Mouse (Mus musculus) G1E (cell line): ENCODE measurements around the gene Stub1. TPM values are rescaled to one million over a fixed set of nuclear protein-coding genes. Genes with fewer than 3 reads are reported as not detected.

Experiments used
- ATAC-seq: 2 replicates; pipeline ENCODE4 v1.8.0; 2016; ENCODE audit warnings: mild to moderate bottlenecking; ENCODE audit not compliant: insufficient number of reproducible peaks, poor library complexity, low FRiP score, severe bottlenecking; ENCODE audit errors: extremely low read depth
- DNase-seq: peaks from one replicate; pipeline ENCODE4 v3.0.0; 2012; ENCODE audit warnings: low spot score
- H3K27me3 ChIP-seq: 2 replicates; pipeline ENCODE4 v1.6.1; 2012; ENCODE audit warnings: mild to moderate bottlenecking, low read length, inconsistent platforms; ENCODE audit not compliant: insufficient read depth
- H3K36me3 ChIP-seq: replicated peaks from 2 replicates; pipeline ENCODE3; 2012; ENCODE audit warnings: mild to moderate bottlenecking, inconsistent platforms
- H3K4me1 ChIP-seq: 2 replicates; pipeline ENCODE4 v1.6.1; 2012; ENCODE audit warnings: low read depth, low read length, inconsistent platforms, mixed read lengths; ENCODE audit not compliant: insufficient read depth
- H3K4me3 ChIP-seq: 2 replicates; pipeline ENCODE4 v1.5.1; 2012; ENCODE audit warnings: low read depth, mild to moderate bottlenecking, inconsistent platforms, low read length, moderate library complexity, mixed read lengths
- H3K9me3 ChIP-seq: replicated peaks from 2 replicates; pipeline ENCODE4 v1.6.1; 2012; ENCODE audit warnings: inconsistent platforms
- CTCF ChIP-seq: IDR thresholded peaks from 2 replicates; pipeline ENCODE4 v1.5.1; 2012; ENCODE audit warnings: low read depth, low read length, inconsistent platforms, mixed read lengths
- GATA1 ChIP-seq: IDR thresholded peaks from 2 replicates; pipeline ENCODE4 v1.6.1; 2012; ENCODE audit warnings: borderline replicate concordance, low read length, inconsistent platforms, mixed read lengths
- GATA2 ChIP-seq: IDR thresholded peaks from 2 replicates; pipeline ENCODE4 v1.6.1; 2012; ENCODE audit warnings: low read depth, low read length, inconsistent platforms, borderline replicate concordance
- POLR2AphosphoS5 ChIP-seq: IDR thresholded peaks from 2 replicates; pipeline ENCODE4 v1.6.1; 2012; ENCODE audit warnings: low read depth, low read length, inconsistent platforms; ENCODE audit not compliant: insufficient replicate concordance
- TAL1 ChIP-seq: conservative IDR thresholded peaks from 2 replicates; pipeline ENCODE4 v1.6.1; 2012; ENCODE audit warnings: low read depth, low read length, inconsistent platforms, mixed read lengths
- polyA plus RNA-seq: library from polyadenylated mRNA; stranded (reverse); fragments of >175 nt; gene quantifications from 2 replicates; pipeline ENCODE4 v1.2.3, GENCODE M21; 2012
- total RNA-seq, 2 experiments: library from RNA; stranded (forward) in 1 of 2; stranded (reverse) in 1 of 2; fragments of 200-1000 nt in 1 of 2; fragments of >200 nt in 1 of 2; fragmentation: Nextera tagmentation in 1 of 2; gene quantifications; 2 replicates each; pipeline ENCODE4 v1.2.3; 2014 to 2017

Stub1 gene
- total and polyA plus RNA-seq, 3 experiments = 30.1 to 90.8 (median 81.7) TPM

DNA sequence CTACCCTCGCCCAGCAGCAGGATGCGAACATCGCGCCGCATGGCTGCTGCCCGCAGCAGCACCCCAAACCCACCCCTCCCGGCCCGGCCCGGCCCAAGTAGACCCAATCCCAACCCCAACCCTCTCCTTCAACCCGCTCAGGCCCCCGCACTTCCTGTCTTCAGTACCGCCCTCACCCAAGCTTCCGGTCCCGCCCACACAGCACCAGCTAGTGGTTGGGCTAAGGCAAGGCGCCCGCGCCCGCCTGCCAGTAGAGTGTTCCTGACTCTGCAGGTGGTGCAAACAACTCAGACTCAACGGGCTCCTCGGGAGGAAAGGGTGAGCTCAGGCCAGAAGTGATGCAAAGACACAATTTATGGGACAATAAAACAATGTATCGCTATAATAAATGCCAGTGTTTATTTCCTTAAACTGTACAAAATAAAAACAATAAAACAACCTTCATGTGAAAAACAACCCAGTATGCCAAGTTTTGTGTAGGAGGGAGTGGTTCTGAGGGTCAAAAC lies 11.2 kb upstream of the Stub1 start, which contains the start of gene Rhot2:
Gene Rhot2, minus strand, starts transcription at position 456 of the 506 bp plus-strand sequence.
- peak within 1 kb of the TSS; percentile 87 for H3K4me3 ChIP-seq
- H3K9me3 ChIP-seq = no peaks in the 10 kb centered on the region
- H3K27me3 ChIP-seq = peaks cover 28% of the 10 kb centered on the region
- H3K4me1 ChIP-seq = peaks cover 60% of the 10 kb centered on the region
- ATAC-seq (peak; percentile 91), DNase-seq (peak; percentile 93)
- TF ChIP-seq POLR2AphosphoS5 (peak; percentile 10; the same call in 1 of the 2 replicates), GATA2 (no peak), TAL1 (no peak), CTCF (no peak), GATA1 (no peak)
- H3K36me3 ChIP-seq = peaks cover 87% of the 10 kb centered on the region

DNA sequence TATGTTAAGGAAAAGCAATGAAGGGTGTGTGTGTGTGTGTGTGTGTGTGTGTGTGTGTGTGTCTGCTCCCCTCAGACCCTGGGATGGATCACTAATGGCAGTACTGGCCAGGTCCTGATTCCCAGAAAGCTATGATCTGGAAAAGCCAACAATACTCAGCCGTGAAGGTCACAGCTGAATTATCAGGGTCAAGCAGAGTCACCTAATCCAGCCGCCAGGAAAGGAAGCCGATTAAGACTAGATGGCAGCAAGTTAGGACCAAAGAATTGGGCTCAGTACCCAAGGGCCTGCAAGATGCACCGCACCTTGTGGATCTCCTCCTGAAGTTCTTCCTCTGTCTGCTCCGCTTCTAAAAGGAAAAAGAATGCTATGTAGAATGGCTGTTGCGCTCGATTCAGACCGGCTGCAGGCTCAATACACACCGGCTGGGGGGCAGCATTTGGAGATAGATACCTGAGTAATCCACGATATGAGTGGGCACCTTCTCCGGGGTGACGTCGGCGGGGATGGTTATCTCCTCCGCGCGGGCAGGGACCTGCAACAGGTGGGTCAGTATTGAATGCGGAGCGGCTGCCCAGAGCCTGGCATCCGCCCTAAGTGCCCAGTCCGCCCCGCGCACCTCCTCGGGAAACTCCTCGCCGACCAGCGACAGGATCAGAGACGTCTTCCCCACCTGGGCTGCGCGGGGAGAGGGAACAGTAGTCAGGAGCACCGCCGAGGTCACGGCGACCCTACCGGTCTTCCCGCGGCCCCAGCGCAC lies 10.6 kb upstream of the Stub1 start:
- H3K36me3 ChIP-seq = peaks cover 87% of the 10 kb centered on the region
- TF ChIP-seq CTCF (no peak), GATA1 (no peak), TAL1 (no peak), POLR2AphosphoS5 (no peak), GATA2 (no peak)
- H3K4me3 ChIP-seq = peak overlapping the region; percentile 87
- peaks cover 21% of the 10 kb centered on the region for H3K27me3 ChIP-seq
- H3K9me3 ChIP-seq = no peaks in the 10 kb centered on the region
- H3K4me1 ChIP-seq = peaks cover 67% of the 10 kb centered on the region
- DNase-seq (no peak), ATAC-seq (no peak)

- peak overlapping the region; percentile 87 for H3K4me3 ChIP-seq
- H3K9me3 ChIP-seq = no peaks in the 10 kb centered on the region
- H3K36me3 ChIP-seq = peaks cover 86% of the 10 kb centered on the region
- TF ChIP-seq GATA2 (no peak), POLR2AphosphoS5 (no peak), GATA1 (no peak), CTCF (no peak), TAL1 (no peak)
- H3K27me3 ChIP-seq = peaks cover 15% of the 10 kb centered on the region
- ATAC-seq = no peak
- H3K4me1 ChIP-seq = peaks cover 72% of the 10 kb centered on the region
- no peak for DNase-seq
Measured at GRCm38 (mm10) chr17:25843122-25843521, 9.9 kb upstream of the Stub1 start.

DNA sequence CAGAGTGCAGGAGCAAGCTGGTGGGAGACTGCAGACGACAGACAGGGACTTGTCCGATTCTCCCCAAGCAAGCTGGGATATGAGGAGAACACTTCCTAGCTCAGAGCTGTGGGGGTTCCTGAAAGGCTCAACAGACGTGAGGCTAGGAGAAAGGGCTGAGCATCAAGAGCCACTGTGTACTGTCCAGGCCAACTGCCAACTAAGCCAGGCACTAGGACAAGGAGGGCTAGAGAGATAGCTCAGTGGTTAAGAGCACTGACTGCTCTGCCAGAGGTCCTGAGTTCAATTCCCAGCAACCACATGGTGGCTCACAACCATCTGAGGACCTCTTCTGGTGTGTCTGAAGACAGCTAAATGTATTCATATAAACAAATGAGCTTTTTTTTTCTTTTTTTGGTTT lies 9.3 kb upstream of the Stub1 start:
- no peak for ATAC-seq
- Histone ChIP-seq H3K36me3 (peaks cover 86% of the 10 kb centered on the region), H3K4me1 (peaks cover 78% of the 10 kb centered on the region), H3K27me3 (peaks cover 10% of the 10 kb centered on the region; the same call in 1 of the 2 replicates), H3K4me3 (no peak overlapping the region; the same call in 1 of the 2 replicates), H3K9me3 (no peaks in the 10 kb centered on the region)
- DNase-seq = no peak
- no peak for TF ChIP-seq CTCF
- TF ChIP-seq TAL1 = no peak
- TF ChIP-seq POLR2AphosphoS5 = no peak
- no peak for TF ChIP-seq GATA2
- no peak for TF ChIP-seq GATA1

GRCm38 (mm10) chr17:25841117-25841880 lies 8.1 kb upstream of the Stub1 start, which contains the start of gene Gm20683:
Gm20683 (minus strand) TSS chr17:25841763.
- TF ChIP-seq CTCF = no peak
- TF ChIP-seq GATA1 = no peak
- TF ChIP-seq GATA2 = no peak
- TF ChIP-seq TAL1 = no peak
- no peak for TF ChIP-seq POLR2AphosphoS5
- Histone ChIP-seq H3K36me3 (peaks cover 86% of the 10 kb centered on the region), H3K4me1 (peaks cover 86% of the 10 kb centered on the region), H3K9me3 (no peaks in the 10 kb centered on the region), H3K4me3 (no peak within 1 kb of the TSS; the same call in none of the 2 replicates), H3K27me3 (0 out of 2 replicates have a peak, but pooled peaks cover 3% of the 10 kb centered on the region)
- ATAC-seq (no peak), DNase-seq (no peak)
